Mouse (Mus musculus) kidney, embryonic 14.5 days (tissue): ENCODE measurements around the gene Gm10803. TPM values are rescaled to one million over a fixed set of nuclear protein-coding genes. Genes with fewer than 3 reads are reported as not detected.
"Not testable (repeated sequence)": the region's sequence is repeated elsewhere in the genome, so short reads cannot be mapped to it uniquely, and the experiment has no call there.

ENCODE experiments used
- ATAC-seq: fragments of 200-750 bp; cut with Nextera tagmentation; 2 replicates; pipeline ENCODE4 v1.8.0; 2017; ENCODE audit warnings: moderate number of reproducible peaks, mild to moderate bottlenecking, moderate TSS enrichment, moderate library complexity; ENCODE audit not compliant: low FRiP score, low TSS enrichment
- H3K27ac ChIP-seq: fragments of 300-500 bp; sonication (generic); 2 replicates; pipeline ENCODE4 v1.5.1; 2014; ENCODE audit warnings: low read depth, mild to moderate bottlenecking, low read length, moderate library complexity, mixed read lengths
- H3K27me3 ChIP-seq: fragments of 300-500 bp; sonication (generic); 2 replicates; pipeline ENCODE4 v1.6.1; 2014; ENCODE audit warnings: mild to moderate bottlenecking, low read length; ENCODE audit not compliant: control insufficient read depth, insufficient read depth
- H3K36me3 ChIP-seq: fragments of 300-500 bp; sonication (generic); 2 replicates; pipeline ENCODE4 v1.6.1; 2014; ENCODE audit warnings: low read length, mixed read lengths; ENCODE audit not compliant: control insufficient read depth, insufficient read depth
- H3K4me1 ChIP-seq: fragments of 300-500 bp; sonication (generic); 2 replicates; pipeline ENCODE4 v1.6.1; 2014; ENCODE audit warnings: low read length, mixed read lengths; ENCODE audit not compliant: control insufficient read depth, insufficient read depth
- H3K4me2 ChIP-seq: fragments of 300-500 bp; sonication (generic); replicated peaks from 2 replicates; pipeline ENCODE4 v1.6.1; 2014; ENCODE audit warnings: low read depth, mild to moderate bottlenecking, low read length
- H3K4me3 ChIP-seq: fragments of 300-500 bp; sonication (generic); 2 replicates; pipeline ENCODE4 v1.5.1; 2014; ENCODE audit warnings: mild to moderate bottlenecking, low read length
- H3K9ac ChIP-seq: fragments of 300-500 bp; sonication (generic); 2 replicates; pipeline ENCODE4 v1.6.1; 2014; ENCODE audit warnings: low read depth, mild to moderate bottlenecking, low read length, moderate library complexity
- H3K9me3 ChIP-seq: fragments of 300-500 bp; sonication (generic); 2 replicates; pipeline ENCODE4 v1.6.1; 2016; ENCODE audit warnings: low read length; ENCODE audit not compliant: control insufficient read depth
- WGBS: fragments of 180-500 bp; shearing (Covaris S2); extraction: QIAGEN DNeasy Blood & Tissue Kit; methylation state at CpG from one replicate; pipeline ENCODE4 v1.1.7; 2014; 5-methylcytosine and 5-hydroxymethylcytosine counted together
- polyA plus RNA-seq: library from polyadenylated mRNA; unstranded; fragments of >200 nt; fragmentation: Nextera tagmentation; extraction: Ambion mirVana; gene quantifications from 2 replicates; pipeline ENCODE4 v1.2.1, GENCODE M21; 2014

The Gm10803 gene
- polyA plus RNA-seq: not detected in 2 replicates

DNA sequence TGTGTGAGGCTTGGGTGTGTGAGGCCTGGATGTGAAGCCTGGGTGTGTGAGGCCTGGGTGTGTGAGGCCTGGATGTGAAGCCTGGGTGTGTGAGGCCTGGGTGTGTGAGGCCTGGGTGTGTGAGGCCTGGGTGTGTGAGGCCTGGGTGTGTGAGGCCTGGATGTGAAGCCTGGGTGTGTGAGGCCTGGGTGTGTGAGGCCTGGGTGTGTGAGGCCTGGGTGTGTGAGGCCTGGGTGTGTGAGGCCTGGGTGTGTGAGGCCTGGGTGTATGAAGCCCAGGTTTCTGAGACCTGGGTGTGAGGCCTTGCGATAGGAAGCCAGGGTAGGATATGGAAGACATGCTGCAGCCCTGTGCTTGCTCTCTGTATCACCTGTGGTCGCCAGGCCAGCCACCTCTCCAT, at the start of gene Gm10803:
Gm10803 (plus strand) TSS at position 301 of the 400 bp plus-strand sequence.
- not testable (repeated sequence) for H3K9me3 ChIP-seq, H3K4me2 ChIP-seq, H3K4me3 ChIP-seq, H3K4me1 ChIP-seq, ATAC-seq, H3K36me3 ChIP-seq, H3K9ac ChIP-seq, H3K27ac ChIP-seq, H3K27me3 ChIP-seq
- 88% methylated on average over 2 of the region's 2 CpGs for WGBS

DNA sequence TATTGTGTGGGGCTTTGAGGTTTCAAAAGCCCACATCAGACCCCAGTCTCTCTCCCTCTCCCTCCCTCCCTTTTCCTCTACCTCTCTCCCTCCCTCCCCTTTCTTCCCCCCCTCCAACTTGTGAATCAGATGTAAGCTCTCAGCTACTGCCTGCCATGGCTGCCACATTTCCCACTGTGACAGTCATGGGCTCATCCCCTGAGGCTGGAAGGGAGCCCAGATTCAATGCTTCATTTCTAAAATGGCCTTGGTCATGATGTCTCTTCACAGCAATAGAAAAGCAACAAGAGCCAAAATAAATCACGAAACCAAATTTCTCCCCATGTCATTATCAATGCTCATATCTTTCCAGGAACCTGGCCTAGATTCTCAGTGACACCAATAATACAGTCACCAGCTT, 49.5 kb upstream of the Gm10803 start:
- Histone ChIP-seq H3K4me1 (no peaks in the 10 kb centered on the region), H3K27me3 (no peaks in the 10 kb centered on the region), H3K4me2 (no peak overlapping the region), H3K4me3 (no peak overlapping the region), H3K9ac (no peak overlapping the region), H3K36me3 (no peaks in the 10 kb centered on the region), H3K9me3 (no peaks in the 10 kb centered on the region), H3K27ac (no peak overlapping the region)
- WGBS: 100% methylated on average over 1 of the region's 1 CpGs
- ATAC-seq: no peak

DNA sequence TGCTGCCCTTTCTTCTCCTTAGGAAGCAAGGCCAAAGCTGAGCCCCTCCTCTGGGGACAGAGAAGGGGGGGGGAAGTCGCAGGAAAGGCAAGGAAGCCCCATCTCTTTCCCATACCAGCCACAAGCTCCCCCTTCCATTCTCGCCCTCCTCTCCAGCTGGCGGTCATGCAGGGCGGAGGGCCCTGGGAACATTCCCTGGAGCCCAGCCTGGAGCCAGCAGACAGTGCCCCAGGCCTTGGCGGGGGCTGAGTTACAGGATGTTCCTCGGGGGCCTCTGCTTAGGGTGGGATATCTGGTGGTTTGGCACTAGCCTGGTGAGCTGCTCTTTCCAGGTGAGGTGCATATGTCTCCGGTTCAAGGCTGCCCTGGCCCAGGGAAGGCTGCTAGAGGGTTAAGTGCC, 48.2 kb upstream of the Gm10803 start:
- H3K27me3 ChIP-seq: no peaks in the 10 kb centered on the region
- H3K36me3 ChIP-seq: no peaks in the 10 kb centered on the region
- H3K9ac ChIP-seq: no peak overlapping the region
- H3K9me3 ChIP-seq: no peaks in the 10 kb centered on the region
- no peak overlapping the region for H3K27ac ChIP-seq
- H3K4me2 ChIP-seq: no peak overlapping the region
- no peak overlapping the region for H3K4me3 ChIP-seq
- 62% methylated on average over 7 of the region's 7 CpGs for WGBS
- no peak for ATAC-seq
- H3K4me1 ChIP-seq: no peaks in the 10 kb centered on the region

- no peaks in the 10 kb centered on the region for H3K36me3 ChIP-seq
- ATAC-seq: no peak
- H3K27ac ChIP-seq: no peak overlapping the region
- H3K27me3 ChIP-seq: 0 out of 2 replicates have a peak, but pooled peaks cover 2% of the 10 kb centered on the region
- no peak overlapping the region for H3K9ac ChIP-seq
- H3K4me3 ChIP-seq: no peak overlapping the region
- 77% methylated on average over 4 of the region's 4 CpGs for WGBS
- H3K4me2 ChIP-seq: no peak overlapping the region
- no peaks in the 10 kb centered on the region for H3K4me1 ChIP-seq
- no peaks in the 10 kb centered on the region for H3K9me3 ChIP-seq
These were observed 45.1 kb upstream of the Gm10803 start for GRCm38 (mm10) chr2:93515246-93515645.

GRCm38 (mm10) chr2:93521042-93521441, 39.3 kb upstream of the Gm10803 start:
- no peak overlapping the region for H3K4me3 ChIP-seq
- peaks cover 6% of the 10 kb centered on the region; the same call in 1 of the 2 replicates for H3K27me3 ChIP-seq
- WGBS: 86% methylated on average over 4 of the region's 4 CpGs
- H3K27ac ChIP-seq: no peak overlapping the region
- H3K36me3 ChIP-seq: no peaks in the 10 kb centered on the region
- no peak for ATAC-seq
- no peaks in the 10 kb centered on the region for H3K4me1 ChIP-seq
- H3K4me2 ChIP-seq: no peak overlapping the region
- H3K9ac ChIP-seq: no peak overlapping the region
- H3K9me3 ChIP-seq: no peaks in the 10 kb centered on the region

DNA sequence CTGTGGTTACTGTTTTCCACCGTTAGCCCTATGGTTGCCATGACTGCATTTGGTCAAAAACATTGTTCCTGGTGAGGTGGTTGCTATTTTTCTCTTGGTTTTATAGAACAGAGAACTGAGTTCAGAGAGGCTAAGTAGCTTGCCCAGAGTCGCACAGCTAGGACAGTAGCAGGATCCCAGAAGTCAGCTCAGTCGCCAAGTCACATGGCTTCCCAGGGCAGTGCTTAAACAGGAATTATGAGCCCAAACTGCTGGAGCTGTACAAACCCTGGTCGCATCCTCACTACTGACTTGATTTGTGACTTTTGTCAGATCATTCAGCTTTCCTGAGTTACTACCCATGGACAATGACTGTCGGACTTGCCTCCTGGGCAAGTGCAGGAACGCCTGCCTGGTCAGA, 38.8 kb upstream of the Gm10803 start:
- Histone ChIP-seq H3K4me3 (no peak overlapping the region), H3K36me3 (no peaks in the 10 kb centered on the region), H3K4me1 (no peaks in the 10 kb centered on the region), H3K27me3 (peaks cover 6% of the 10 kb centered on the region; the same call in 1 of the 2 replicates), H3K9ac (no peak overlapping the region), H3K4me2 (no peak overlapping the region), H3K9me3 (no peaks in the 10 kb centered on the region), H3K27ac (no peak overlapping the region)
- ATAC-seq: no peak
- WGBS: 41% methylated on average over 6 of the region's 6 CpGs

DNA sequence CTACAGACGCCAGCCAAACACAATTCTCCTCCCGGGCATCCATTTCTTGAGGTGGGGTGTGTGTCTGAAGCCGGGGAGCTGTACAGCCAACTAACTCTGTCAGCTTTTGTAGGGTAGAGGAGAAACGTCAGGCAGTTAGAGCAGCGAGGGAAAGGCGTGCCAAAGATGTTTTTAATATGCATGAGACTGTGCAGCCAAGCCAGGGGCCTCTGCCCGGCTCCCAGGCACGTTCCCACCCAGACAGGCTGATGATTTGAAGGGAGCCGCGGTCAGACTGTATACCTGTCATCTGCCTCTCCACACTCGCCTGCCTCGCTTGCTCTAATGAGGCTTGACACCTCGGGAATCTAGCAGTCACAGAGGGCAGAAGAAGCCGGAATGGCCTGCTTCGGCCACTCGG, 38.4 kb upstream of the Gm10803 start:
- H3K4me1 ChIP-seq: no peaks in the 10 kb centered on the region
- no peaks in the 10 kb centered on the region for H3K9me3 ChIP-seq
- no peak overlapping the region for H3K4me3 ChIP-seq
- H3K27ac ChIP-seq: no peak overlapping the region
- no peaks in the 10 kb centered on the region for H3K36me3 ChIP-seq
- no peak overlapping the region for H3K9ac ChIP-seq
- no peak for ATAC-seq
- 21% methylated on average over 16 of the region's 16 CpGs for WGBS
- H3K27me3 ChIP-seq: peaks cover 6% of the 10 kb centered on the region; the same call in 1 of the 2 replicates
- H3K4me2 ChIP-seq: no peak overlapping the region

DNA sequence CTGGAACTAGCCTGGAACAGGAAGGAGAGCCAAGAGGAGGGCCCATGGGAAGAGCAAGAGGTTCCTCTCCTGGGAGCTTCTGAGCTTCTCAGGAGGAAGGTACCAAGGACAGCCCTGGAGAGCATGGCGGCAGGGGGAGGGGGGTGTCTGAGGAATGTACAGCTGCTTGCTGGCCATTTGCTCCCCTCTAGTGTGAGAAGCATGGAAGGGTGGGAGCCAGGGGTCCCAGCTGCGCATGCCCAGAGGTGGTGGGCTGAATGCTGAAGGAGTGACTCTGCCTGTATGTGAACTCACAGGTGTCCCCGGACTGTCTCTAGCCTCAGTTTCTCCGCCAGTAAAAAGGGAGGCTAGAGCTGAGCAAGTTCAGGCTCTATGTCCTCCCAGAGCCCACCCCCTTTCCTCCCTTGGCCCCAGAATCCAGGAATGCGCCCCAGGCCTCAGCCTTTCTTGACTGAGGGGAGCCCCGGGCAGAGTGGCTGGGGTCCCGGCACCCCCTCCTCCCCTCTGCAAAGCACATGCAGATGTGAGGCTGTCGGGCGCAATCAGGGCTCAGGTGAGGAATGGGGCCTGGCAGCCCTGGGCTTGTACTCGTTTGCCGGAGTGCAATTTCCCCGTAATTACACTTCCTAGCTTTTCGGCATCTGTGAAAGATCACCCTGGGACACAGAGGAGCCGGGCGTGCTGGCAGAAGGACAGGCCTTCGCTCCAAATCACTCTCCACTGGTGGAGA, 35.2 kb upstream of the Gm10803 start:
- 43% methylated on average over 16 of the region's 16 CpGs for WGBS
- Histone ChIP-seq H3K9ac (no peak overlapping the region), H3K4me3 (no peak overlapping the region), H3K27ac (no peak overlapping the region), H3K36me3 (no peaks in the 10 kb centered on the region), H3K9me3 (no peaks in the 10 kb centered on the region), H3K27me3 (peaks cover 4% of the 10 kb centered on the region; the same call in 1 of the 2 replicates), H3K4me1 (no peaks in the 10 kb centered on the region), H3K4me2 (no peak overlapping the region)
- ATAC-seq: no peak

GRCm38 (mm10) chr2:93529602-93530001, 30.8 kb upstream of the Gm10803 start:
- Histone ChIP-seq H3K4me2 (no peak overlapping the region), H3K27me3 (no peaks in the 10 kb centered on the region; the same call in 1 of the 2 replicates), H3K9ac (no peak overlapping the region), H3K9me3 (no peaks in the 10 kb centered on the region), H3K27ac (no peak overlapping the region), H3K4me1 (no peaks in the 10 kb centered on the region), H3K36me3 (no peaks in the 10 kb centered on the region), H3K4me3 (no peak overlapping the region)
- 27% methylated on average over 4 of the region's 4 CpGs for WGBS
- no peak for ATAC-seq
